Mouse (Mus musculus) heart, embryonic 13.5 days (tissue): ENCODE data around the gene Notch4. TPM values are rescaled to one million over a fixed set of nuclear protein-coding genes. Genes with fewer than 3 reads are reported as not detected.

Experiments used
- ATAC-seq: fragments of 200-750 bp; cut with Nextera tagmentation; 2 replicates; pipeline ENCODE4 v1.8.0; 2017; ENCODE audit warnings: moderate TSS enrichment; ENCODE audit not compliant: insufficient number of reproducible peaks, low FRiP score, low TSS enrichment; ENCODE audit errors: extremely low read depth
- H3K27ac ChIP-seq: fragments of 300-500 bp; sonication (generic); replicated peaks from 2 replicates; pipeline ENCODE4 v1.5.1; 2015; ENCODE audit warnings: moderate library complexity, mild to moderate bottlenecking, inconsistent platforms
- H3K27me3 ChIP-seq: fragments of 300-500 bp; sonication (generic); replicated peaks from 2 replicates; pipeline ENCODE4 v1.6.1; 2015; ENCODE audit warnings: mild to moderate bottlenecking, inconsistent platforms
- H3K36me3 ChIP-seq: fragments of 300-500 bp; sonication (generic); 2 replicates; pipeline ENCODE4 v1.6.1; 2015; ENCODE audit warnings: mild to moderate bottlenecking, inconsistent platforms
- H3K4me1 ChIP-seq: fragments of 300-500 bp; sonication (generic); 2 replicates; pipeline ENCODE4 v1.6.1; 2015; ENCODE audit warnings: inconsistent platforms
- H3K4me2 ChIP-seq: fragments of 300-500 bp; sonication (generic); 2 replicates; pipeline ENCODE4 v1.6.1; 2015; ENCODE audit warnings: inconsistent platforms, mild to moderate bottlenecking, moderate library complexity
- H3K4me3 ChIP-seq: fragments of 300-500 bp; sonication (generic); 2 replicates; pipeline ENCODE4 v1.5.1; 2015; ENCODE audit warnings: moderate library complexity, mild to moderate bottlenecking, inconsistent platforms
- H3K9ac ChIP-seq: fragments of 300-500 bp; sonication (generic); 2 replicates; pipeline ENCODE4 v1.6.1; 2015; ENCODE audit warnings: inconsistent platforms, mild to moderate bottlenecking, moderate library complexity
- H3K9me3 ChIP-seq: fragments of 300-500 bp; sonication (generic); 2 replicates; pipeline ENCODE4 v1.6.1; 2016; ENCODE audit warnings: inconsistent platforms
- WGBS: fragments of 180-500 bp; shearing (Covaris S2); methylation state at CpG from one replicate; pipeline ENCODE4 v1.1.7; 2015; ENCODE audit warnings: mixed read lengths; 5-methylcytosine and 5-hydroxymethylcytosine counted together
- polyA plus RNA-seq: library from polyadenylated mRNA; unstranded; fragments of >200 nt; fragmentation: Nextera tagmentation; extraction: Ambion mirVana; gene quantifications from 2 replicates; pipeline ENCODE4 v1.2.1, GENCODE M21; 2015

The Notch4 gene
- polyA plus RNA-seq, 1 experiment from 2014 or later, result 5.5 TPM

DNA sequence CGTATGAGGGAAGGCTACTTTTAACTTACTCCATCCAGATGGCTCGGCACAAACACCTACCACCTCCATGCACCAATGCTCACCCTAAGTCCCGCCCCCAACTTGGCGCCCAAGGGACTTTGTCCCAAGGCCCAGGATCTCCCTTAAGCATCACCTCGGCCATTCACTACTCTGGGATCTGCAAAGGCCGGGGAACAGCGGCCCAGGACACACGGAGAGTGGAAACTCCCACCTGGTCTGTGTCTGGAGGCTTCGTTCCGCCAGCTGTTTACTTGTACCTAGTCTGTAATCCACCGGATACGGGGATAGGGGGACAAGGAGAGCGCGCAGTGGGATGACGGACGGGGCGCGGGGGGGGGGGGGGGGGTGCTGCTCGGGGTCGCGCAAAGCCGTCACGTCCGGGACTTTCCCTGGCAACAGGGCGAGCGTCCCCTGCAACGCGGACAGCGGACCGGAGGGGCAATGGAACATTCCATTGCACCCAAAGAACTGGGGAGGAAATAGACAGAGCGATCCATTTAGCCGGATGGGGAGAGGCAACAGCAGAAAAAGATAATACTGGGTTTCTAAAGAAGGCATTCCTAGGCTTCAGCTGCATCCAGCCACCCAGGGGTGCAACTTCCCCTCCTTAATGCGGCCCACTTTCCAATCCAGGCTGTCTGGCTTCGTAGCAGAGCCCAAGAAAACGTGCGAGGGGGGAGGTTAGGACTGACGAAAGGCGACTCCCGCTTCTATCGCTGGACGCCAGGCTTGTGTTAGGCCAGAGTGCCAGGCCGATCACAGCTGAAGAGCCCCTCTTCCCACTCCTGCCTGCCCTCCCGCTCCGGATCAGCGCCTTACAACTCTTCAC lies 63.2 kb downstream of the Notch4 start:
- WGBS, result under 1% methylated on average over 43 of the region's 45 CpGs
- peak overlapping the region; percentile 90 for H3K9ac ChIP-seq
- H3K9me3 ChIP-seq, result no peaks in the 10 kb centered on the region
- peaks cover 39% of the 10 kb centered on the region for H3K27me3 ChIP-seq
- peak overlapping the region; percentile 90 for H3K4me2 ChIP-seq
- peak overlapping the region; percentile 96 for H3K27ac ChIP-seq
- peaks cover 33% of the 10 kb centered on the region for H3K36me3 ChIP-seq
- H3K4me3 ChIP-seq, result peak overlapping the region; percentile 80
- peaks cover 57% of the 10 kb centered on the region for H3K4me1 ChIP-seq
- peak; percentile 74 for ATAC-seq

DNA sequence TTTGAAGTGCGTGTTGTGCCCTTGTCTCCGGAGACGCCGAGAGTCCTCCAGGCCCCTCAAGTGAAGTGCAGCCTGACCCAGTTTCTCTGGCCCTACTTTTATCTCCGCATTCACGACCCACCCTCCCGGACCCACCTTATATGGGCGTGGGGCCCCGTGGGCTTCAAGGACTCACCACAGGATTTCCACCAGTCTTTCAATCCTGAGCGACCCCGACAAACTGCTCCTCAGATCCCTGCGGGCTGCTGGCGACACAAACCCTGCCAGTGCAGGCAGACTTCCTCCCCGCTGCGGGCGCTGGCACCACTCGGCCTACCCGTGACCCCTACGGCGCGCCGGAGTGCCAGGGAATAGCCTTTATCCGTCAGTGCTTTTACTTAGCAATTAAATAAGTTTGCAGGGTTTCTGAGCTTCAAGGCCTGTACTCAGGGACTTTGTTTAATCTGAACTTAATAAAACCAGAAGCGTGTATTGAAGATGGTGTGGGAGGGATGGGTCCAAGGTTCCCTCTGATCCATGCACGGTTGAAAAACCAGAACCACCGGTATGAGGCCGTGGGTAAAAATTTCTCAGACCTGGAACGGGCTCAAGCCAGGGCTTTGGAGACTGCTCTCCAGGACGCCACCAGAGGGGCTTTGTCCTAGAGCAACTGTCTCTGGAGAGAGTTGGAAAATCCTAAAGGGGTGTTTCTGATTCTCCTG lies 64.0 kb downstream of the Notch4 start, which contains the start of gene Ppt2:
Gene Ppt2, minus strand, starts transcription at position 568 of the 701 bp plus-strand sequence.
- Histone ChIP-seq H3K9me3 (no peaks in the 10 kb centered on the region), H3K4me1 (peaks cover 60% of the 10 kb centered on the region), H3K9ac (peak within 1 kb of the TSS; percentile 90), H3K4me2 (peak within 1 kb of the TSS; percentile 90), H3K4me3 (peak within 1 kb of the TSS; percentile 80), H3K27ac (peak within 1 kb of the TSS; percentile 96), H3K36me3 (peaks cover 25% of the 10 kb centered on the region), H3K27me3 (peaks cover 47% of the 10 kb centered on the region)
- ATAC-seq, result no peak; the same call in 1 of the 2 replicates
- 4% methylated on average over 29 of the region's 29 CpGs for WGBS

DNA sequence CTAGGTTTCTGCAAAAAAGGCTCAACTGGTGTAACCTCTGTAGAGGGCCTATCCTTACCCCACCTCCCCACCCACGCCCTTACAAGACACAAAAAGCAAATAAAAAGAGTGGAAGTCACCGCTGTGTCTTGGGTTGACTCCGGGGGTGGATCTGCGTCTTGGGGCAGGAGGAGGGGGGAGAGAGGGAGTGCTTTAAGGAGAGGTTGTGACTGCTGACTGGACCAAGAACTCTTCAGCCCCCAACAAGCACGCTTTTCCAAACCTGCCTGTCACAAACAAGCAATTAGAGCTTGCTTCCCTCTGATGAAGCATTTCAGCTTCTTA lies 64.5 kb downstream of the Notch4 start:
- no peak for ATAC-seq
- Histone ChIP-seq H3K4me2 (peak overlapping the region; percentile 90), H3K36me3 (peaks cover 20% of the 10 kb centered on the region), H3K4me1 (peaks cover 60% of the 10 kb centered on the region), H3K9ac (peak overlapping the region; percentile 90), H3K9me3 (no peaks in the 10 kb centered on the region), H3K4me3 (peak overlapping the region; percentile 80), H3K27me3 (peaks cover 52% of the 10 kb centered on the region), H3K27ac (peak overlapping the region; percentile 96)
- 38% methylated on average over 5 of the region's 5 CpGs for WGBS

DNA sequence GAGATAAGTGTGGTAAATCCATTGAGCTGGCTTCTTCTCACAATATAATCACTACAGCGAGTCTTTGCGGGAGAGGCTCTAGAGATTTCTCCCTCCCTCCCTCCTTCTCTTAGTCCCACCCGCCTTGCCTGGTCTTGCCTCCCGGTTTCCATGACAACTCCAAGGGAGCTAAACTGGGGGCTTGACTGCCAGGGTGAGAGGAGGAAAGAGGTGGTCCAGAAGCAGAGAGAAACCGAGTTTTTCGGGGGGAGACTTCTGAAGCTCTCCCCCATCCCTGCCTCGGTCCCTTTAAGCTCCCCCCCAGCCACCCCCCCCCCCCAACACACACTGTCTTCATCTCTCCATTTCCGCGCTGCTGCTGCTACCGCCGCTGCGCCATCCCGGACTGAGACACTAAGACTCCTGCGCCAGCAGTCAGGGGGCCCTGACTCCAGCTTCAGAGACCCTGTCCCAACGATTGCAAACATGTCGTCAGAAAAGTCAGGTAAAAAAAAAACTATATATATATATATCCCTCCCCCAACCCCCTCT lies 65.2 kb downstream of the Notch4 start, which contains the start of gene Prrt1:
Gene Prrt1, plus strand, starts transcription at position 313 of the 531 bp plus-strand sequence.
- Histone ChIP-seq H3K9me3 (no peaks in the 10 kb centered on the region), H3K27me3 (peaks cover 58% of the 10 kb centered on the region)
- WGBS, result 3% methylated on average over 15 of the region's 16 CpGs

DNA sequence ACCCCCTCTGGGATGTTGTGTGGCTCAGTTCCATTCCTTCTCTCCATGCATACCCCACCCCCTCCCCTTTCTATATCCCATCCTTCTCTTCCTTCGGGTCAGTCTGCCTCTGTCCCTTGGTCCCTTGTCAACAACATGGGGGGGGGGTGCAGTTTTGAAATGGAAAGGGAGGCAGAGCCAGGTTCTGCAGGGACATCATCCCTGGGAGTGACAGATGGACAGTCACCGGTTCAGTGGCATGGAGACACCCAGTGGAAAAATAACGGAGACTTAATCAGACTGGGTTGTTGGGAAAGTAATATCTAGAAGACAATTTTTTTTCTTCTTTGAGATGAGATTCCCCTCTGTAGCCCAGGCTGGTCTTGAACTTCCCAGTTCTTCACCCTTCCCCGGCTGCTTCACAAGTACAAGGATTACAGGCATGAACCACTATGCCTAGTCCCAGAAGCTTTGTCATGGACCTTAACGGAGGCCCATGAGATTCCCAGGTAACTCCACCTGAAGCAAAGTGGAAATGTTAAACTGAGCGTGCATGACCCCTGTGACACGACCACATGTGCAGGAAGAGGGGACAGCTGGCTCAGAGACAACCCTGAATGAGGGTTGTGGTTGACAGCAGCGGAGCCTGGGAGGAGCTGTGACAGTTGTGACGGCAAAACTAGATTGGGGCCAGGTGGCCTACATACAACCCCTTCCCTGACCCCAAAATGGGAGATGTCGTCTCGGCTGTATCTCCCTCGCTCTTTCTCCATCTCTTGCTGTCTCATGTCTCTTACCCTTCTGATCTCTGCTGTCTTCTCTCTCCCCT lies 65.9 kb downstream of the Notch4 start:
- ATAC-seq, result no peak
- Histone ChIP-seq H3K36me3 (peaks cover 10% of the 10 kb centered on the region), H3K4me1 (peaks cover 60% of the 10 kb centered on the region), H3K9ac (peak overlapping the region; percentile 90), H3K27me3 (peaks cover 63% of the 10 kb centered on the region), H3K4me3 (peak overlapping the region; percentile 80), H3K27ac (no peak overlapping the region), H3K4me2 (peak overlapping the region; percentile 90), H3K9me3 (no peaks in the 10 kb centered on the region)
- WGBS, result 15% methylated on average over 12 of the region's 12 CpGs

More for the DNA sequence above, 65.2 kb downstream of the Notch4 start, which contains the start of gene Prrt1:
- H3K4me2 ChIP-seq, result peak within 1 kb of the TSS; percentile 90
- H3K36me3 ChIP-seq, result peaks cover 13% of the 10 kb centered on the region
- peak within 1 kb of the TSS; percentile 80 for H3K4me3 ChIP-seq
- peaks cover 60% of the 10 kb centered on the region for H3K4me1 ChIP-seq
- H3K9ac ChIP-seq, result peak within 1 kb of the TSS; percentile 90
- peak within 1 kb of the TSS; percentile 96 for H3K27ac ChIP-seq
- no peak for ATAC-seq

DNA sequence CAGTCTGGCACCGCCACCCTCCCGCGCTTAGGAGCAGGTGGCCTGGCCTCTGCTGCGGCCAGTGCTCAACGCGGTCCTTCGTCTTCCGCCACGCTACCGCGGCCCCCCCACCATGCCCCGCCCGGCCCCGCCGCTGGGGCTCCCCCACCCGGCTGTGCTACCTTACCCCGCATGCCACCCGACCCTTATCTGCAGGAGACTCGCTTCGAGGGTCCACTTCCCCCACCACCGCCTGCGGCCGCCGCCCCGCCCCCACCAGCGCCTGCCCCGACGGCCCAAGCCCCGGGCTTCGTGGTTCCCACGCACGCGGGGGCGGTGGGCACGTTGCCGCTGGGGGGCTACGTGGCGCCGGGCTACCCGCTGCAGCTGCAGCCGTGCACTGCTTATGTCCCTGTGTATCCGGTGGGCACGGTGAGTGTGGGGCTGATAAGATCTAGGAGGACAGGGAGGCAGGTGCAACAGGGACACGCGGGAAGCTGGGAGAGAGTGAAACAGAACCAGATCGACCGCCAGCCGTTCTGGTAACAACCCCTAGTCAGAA lies 66.8 kb downstream of the Notch4 start:
- Histone ChIP-seq H3K27ac (no peak overlapping the region), H3K27me3 (peaks cover 68% of the 10 kb centered on the region), H3K4me3 (peak overlapping the region; percentile 43), H3K4me2 (peak overlapping the region; percentile 90), H3K9me3 (no peaks in the 10 kb centered on the region), H3K4me1 (peaks cover 56% of the 10 kb centered on the region), H3K36me3 (peaks cover 1% of the 10 kb centered on the region), H3K9ac (peak overlapping the region; percentile 66)
- WGBS, result 1% methylated on average over 32 of the region's 48 CpGs
- no peak for ATAC-seq

DNA sequence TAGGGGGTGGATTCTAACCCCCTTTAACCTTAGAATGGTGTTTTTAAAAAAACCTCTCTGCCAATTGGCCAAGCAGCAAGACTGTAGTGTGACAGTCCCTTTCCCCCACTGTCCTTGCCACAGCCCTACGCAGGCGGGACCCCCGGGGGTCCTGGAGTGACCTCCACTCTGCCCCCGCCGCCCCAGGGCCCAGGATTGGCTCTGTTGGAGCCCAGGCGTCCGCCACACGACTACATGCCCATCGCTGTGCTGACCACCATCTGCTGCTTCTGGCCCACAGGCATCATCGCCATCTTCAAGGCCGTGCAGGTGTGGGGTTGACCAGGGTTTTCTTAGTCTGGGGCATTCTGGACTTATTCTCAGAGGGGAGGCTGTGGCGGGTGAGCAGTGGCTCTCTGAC lies 67.6 kb downstream of the Notch4 start:
- Histone ChIP-seq H3K27ac (no peak overlapping the region), H3K4me2 (peak overlapping the region; percentile 90)
- no peak for ATAC-seq

DNA sequence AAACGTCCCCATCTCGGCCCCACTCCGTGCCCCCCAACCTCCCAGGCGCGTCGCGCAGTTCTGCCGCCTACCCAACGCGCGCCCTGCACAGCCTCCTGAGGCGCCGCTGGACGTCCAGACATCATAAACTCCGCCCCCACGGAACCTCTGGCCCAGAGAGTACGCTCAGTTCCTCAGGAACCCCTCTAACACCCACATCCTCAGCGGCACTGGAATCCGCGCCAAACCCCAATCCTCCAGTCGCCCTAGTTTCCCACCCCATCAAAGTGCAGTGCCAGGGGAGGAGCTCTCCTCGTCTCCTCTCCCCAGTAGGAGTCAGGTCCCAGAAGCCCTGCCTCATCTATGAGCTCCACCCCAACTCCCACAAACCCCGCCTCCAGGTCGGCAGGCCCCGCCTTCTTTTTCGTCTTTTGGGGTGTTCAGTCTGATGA lies 68.2 kb downstream of the Notch4 start:
- Histone ChIP-seq H3K27me3 (peaks cover 76% of the 10 kb centered on the region), H3K9ac (peak overlapping the region; percentile 71), H3K36me3 (no peaks in the 10 kb centered on the region), H3K27ac (no peak overlapping the region), H3K4me1 (peaks cover 47% of the 10 kb centered on the region), H3K9me3 (no peaks in the 10 kb centered on the region), H3K4me2 (peak overlapping the region; percentile 90), H3K4me3 (peak overlapping the region; percentile 49)
- ATAC-seq, result no peak
- WGBS, result 1% methylated on average over 26 of the region's 26 CpGs

More for the DNA sequence above, 67.6 kb downstream of the Notch4 start:
- Histone ChIP-seq H3K27me3 (peaks cover 71% of the 10 kb centered on the region), H3K9me3 (no peaks in the 10 kb centered on the region), H3K4me3 (peak overlapping the region; percentile 49), H3K4me1 (peaks cover 48% of the 10 kb centered on the region), H3K9ac (peak overlapping the region; percentile 71), H3K36me3 (no peaks in the 10 kb centered on the region)
- 6% methylated on average over 12 of the region's 12 CpGs for WGBS

DNA sequence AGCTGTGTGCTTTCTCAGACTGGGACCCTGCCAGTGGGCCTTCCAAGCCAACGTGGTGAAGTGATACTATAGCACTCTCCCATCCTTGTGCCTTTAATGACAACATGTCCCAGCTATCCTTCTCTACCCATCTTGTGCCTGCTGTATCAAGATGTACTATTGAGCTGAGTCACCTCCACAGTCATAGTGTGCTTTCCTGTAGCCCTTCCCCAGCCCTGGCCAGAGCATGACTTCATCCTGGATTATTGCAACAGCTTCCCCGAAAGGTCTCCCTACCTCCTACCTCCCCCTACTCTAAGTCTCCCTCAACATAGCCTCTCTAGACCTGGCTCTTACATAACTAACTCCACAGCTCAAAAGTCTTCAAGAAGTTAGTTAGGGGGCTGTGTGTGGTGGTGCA lies 71.6 kb downstream of the Notch4 start:
- Histone ChIP-seq H3K27me3 (peaks cover 58% of the 10 kb centered on the region), H3K9me3 (no peaks in the 10 kb centered on the region), H3K4me1 (peaks cover 24% of the 10 kb centered on the region), H3K9ac (no peak overlapping the region), H3K27ac (no peak overlapping the region), H3K4me2 (no peak overlapping the region), H3K36me3 (no peaks in the 10 kb centered on the region), H3K4me3 (no peak overlapping the region)
- 59% methylated on average over 2 of the region's 2 CpGs for WGBS
- ATAC-seq, result no peak

DNA sequence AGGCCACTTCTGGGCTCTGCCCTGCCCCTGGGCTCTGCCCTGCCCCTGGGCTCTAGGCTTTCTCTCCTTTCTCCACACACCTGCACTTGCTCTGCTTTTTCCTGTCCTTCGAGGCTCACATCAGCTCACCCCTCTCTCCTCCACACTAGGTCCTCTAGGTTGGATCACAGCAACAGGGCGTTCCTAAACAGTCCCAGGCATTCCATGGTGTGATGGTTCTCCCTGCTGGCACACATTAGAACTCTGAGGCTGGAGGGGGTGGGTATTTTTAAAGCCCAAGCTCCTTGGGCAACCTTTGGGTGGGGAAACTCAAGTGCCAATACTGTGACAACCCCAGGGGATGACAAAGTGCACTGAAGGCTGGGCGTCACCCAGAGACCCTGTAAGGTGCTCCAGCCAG lies 73.4 kb downstream of the Notch4 start:
- H3K27me3 ChIP-seq, result peaks cover 40% of the 10 kb centered on the region
- WGBS, result 48% methylated on average over 3 of the region's 3 CpGs

More for the DNA sequence above, 73.4 kb downstream of the Notch4 start:
- Histone ChIP-seq H3K9me3 (no peaks in the 10 kb centered on the region), H3K9ac (no peak overlapping the region), H3K4me2 (no peak overlapping the region), H3K36me3 (no peaks in the 10 kb centered on the region), H3K27ac (no peak overlapping the region), H3K4me1 (peaks cover 14% of the 10 kb centered on the region), H3K4me3 (no peak overlapping the region)
- ATAC-seq, result no peak
